Mouse (Mus musculus): ENCODE data around the gene Axin2. TPM values are rescaled to one million over a fixed set of nuclear protein-coding genes. Genes with fewer than 3 reads are reported as not detected.
A peak's percentile ranks its signal among the peaks of the same experiment; 100 is the strongest.
"Not testable (repeated sequence)": the region's sequence is repeated elsewhere in the genome, so short reads cannot be mapped to it uniquely, and the experiment has no call there.

The Axin2 gene
- total RNA-seq (2021), result 1 to 10 TPM; 5.8 to 6.3 TPM

GRCm38 (mm10) chr11:108920158-108920635, at the start of gene Axin2:
Axin2 (plus strand) TSS chr11:108920349.
- DNase-seq, result peak; percentile 93

GRCm38 (mm10) chr11:108871284-108871683, 48.9 kb upstream of the Axin2 start:
- not testable (repeated sequence) for DNase-seq

- no peak for DNase-seq
These were observed 48.4 kb upstream of the Axin2 start for GRCm38 (mm10) chr11:108871748-108872147.

- no peak for DNase-seq
These were observed 43.4 kb upstream of the Axin2 start for GRCm38 (mm10) chr11:108876633-108877205.

- DNase-seq, result no peak
These were observed 42.6 kb upstream of the Axin2 start for GRCm38 (mm10) chr11:108877520-108877919.

- no peak for DNase-seq
These were observed 39.6 kb upstream of the Axin2 start for GRCm38 (mm10) chr11:108880546-108880945.

GRCm38 (mm10) chr11:108881662-108882061, 38.5 kb upstream of the Axin2 start:
- no peak for DNase-seq

GRCm38 (mm10) chr11:108885276-108885896, 34.8 kb upstream of the Axin2 start:
- DNase-seq, result no peak

- no peak for DNase-seq
These were observed 34.1 kb upstream of the Axin2 start for GRCm38 (mm10) chr11:108886060-108886459.

GRCm38 (mm10) chr11:108889121-108889520, 31.0 kb upstream of the Axin2 start:
- peak; percentile 40 for DNase-seq

GRCm38 (mm10) chr11:108890544-108890943, 29.6 kb upstream of the Axin2 start:
- no peak for DNase-seq

GRCm38 (mm10) chr11:108891111-108891870, 28.9 kb upstream of the Axin2 start:
- DNase-seq, result peak; percentile 62

GRCm38 (mm10) chr11:108891871-108892380, 28.2 kb upstream of the Axin2 start:
- no peak for DNase-seq

- no peak for DNase-seq
These were observed 27.7 kb upstream of the Axin2 start for GRCm38 (mm10) chr11:108892406-108892805.

GRCm38 (mm10) chr11:108893232-108893790, 26.8 kb upstream of the Axin2 start:
- no peak for DNase-seq

GRCm38 (mm10) chr11:108893855-108894510, 26.2 kb upstream of the Axin2 start:
- no peak for DNase-seq

GRCm38 (mm10) chr11:108897034-108897433, 23.1 kb upstream of the Axin2 start:
- no peak for DNase-seq

- no peak for DNase-seq
These were observed 22.1 kb upstream of the Axin2 start for GRCm38 (mm10) chr11:108898063-108898462.

- no peak for DNase-seq
These were observed 21.7 kb upstream of the Axin2 start for GRCm38 (mm10) chr11:108898483-108898882.

- DNase-seq, result peak; percentile 24
These were observed 19.2 kb upstream of the Axin2 start for GRCm38 (mm10) chr11:108900718-108901488.

- DNase-seq, result no peak
These were observed 18.5 kb upstream of the Axin2 start for GRCm38 (mm10) chr11:108901670-108902069.

- DNase-seq, result no peak
These were observed 17.8 kb upstream of the Axin2 start for GRCm38 (mm10) chr11:108902303-108902702.

Measured in heart, postnatal 4 days (tissue).